Mouse (Mus musculus): ENCODE results near the gene Gemin4.
"Not testable (repeated sequence)": the region's sequence is repeated elsewhere in the genome, so short reads cannot be mapped to it uniquely, and the experiment has no call there.

Gemin4 gene

DNA sequence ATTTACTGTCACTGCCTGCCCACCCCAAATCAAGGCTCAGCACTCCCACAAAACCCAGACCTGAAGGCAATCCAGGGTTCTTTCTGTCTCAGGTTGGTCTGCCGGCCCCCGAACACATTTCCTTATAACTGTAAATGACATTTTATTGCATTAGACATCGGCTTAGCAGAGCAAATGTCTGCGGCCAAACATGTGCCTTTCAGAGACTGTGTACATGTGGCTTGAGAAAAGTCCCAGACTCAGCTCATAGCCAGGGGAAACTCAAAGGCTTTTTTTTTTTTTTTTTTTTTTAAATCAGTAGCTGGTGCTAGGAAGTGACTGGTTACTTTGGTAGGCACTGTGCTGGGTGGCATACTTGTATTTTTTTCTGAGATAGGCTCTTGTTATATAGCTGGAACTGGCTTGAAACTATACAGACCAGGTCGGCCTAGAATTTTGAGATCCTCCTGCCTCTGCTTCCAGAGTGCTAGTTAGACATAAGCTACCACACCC lies 1.4 kb downstream of the Gemin4 start:
- DNase-seq: no peak

DNA sequence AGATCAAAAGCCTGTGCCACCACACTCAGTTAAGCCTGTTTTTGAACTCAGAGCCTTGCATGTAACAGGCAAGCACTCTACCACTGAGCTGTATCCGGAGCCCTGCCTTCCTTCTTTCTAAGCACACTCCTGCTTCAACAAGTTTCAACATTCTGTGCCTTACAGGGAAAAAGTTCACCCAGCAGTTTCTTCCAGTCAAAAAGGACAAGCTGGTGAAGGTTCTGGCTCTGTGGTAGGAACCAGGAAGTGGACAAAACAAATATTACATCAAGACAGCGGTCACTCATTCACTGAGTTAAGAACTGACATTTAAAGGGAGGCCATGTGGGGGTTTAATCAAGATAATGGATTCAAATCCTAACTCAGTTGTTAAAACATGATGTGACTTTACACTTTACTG lies 2.5 kb downstream of the Gemin4 start:
- no peak for DNase-seq

DNA sequence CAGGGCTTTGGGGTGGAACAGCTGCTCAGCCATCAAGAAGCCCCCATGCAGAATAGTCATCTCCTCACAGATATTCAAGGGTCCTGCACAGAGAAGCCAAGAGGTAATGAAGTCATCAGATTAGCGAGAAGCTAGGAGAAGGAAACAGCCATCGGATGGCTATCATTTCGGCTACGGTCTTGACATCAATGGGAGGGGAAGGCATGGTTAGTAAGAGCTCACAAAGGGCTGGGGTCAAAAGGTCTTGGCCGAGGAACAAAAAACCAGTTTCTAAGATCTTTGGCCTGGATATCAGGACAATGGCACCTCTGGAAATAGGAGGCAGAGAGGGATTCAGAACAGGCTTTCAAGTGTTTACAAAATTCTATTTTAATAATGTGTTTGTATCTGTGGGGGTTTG lies 3.6 kb downstream of the Gemin4 start:
- no peak for DNase-seq

DNA sequence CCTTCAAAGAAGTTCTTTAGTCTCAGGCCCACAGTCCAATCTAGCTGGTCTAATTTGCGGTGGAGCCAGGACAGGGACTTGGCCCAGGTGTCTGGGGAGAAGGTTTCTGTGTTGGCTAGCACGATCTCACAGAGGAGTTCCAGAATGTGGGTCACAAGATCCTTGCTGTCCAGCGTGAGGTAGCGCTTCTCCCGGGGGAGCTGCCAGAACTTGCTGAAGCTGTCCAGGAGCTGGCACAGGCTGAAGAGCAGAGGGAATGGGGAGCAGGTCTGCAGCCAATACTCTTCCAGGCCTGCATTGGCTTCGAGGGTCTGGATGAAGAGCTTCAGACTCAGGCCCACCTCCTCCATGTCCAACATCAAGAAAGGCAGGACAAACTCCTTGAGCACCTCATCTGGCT lies 5.9 kb downstream of the Gemin4 start:
- not testable (repeated sequence) for DNase-seq

DNA sequence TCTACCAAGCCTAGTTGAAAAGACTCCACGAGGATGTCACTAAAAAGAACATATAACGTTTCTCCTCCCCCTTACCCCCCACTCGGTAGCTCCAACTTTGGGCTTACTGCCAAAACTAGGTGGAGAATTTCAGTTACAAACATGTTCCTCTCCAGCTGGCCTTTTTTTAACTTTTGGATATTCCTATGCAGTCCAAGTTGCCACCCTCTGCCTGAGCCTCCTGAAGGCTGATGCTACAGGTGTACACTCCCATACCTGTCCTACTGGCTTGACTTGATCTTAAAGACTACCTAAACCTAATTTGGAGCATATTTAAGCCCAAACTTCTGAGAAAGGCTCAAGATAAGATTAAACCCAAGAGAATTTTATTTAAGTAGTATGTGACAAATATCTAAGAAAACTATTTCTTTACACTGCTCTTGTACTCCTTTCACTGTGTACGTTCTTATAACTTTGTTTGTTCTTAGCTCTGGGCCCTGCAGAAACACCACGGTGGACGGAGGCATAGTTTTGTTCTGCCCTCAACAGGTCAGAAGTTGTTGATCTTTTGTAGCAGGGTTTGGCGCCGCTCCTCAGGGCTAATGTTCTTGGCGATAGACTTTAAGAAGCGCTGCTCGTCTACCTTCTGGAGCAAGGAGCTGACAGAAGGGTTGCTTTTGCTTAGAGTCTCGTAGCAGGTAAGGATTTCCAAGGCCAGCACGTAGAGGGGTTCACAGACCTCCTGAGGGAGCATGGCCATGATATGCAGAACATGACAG lies 7.1 kb downstream of the Gemin4 start:
- no peak for DNase-seq

DNA sequence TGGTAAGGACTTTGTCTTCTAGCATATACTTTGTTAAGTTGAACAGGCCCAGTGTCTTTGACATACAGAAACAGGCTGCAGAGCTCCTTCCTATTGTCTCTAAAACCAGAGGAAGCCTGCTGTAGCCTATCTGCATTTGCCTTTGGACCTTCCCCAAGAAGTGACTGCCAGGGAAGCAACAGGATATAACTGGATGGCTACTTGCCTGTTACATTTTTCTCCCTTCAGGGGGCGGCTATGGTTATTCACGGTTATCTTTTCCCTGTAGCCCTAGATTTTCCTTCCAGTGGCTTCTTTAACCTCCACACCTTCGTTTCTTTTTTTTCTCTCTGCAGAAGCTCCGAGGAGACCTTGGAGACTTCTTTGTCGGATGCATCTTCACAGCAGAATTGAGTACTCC lies 10.7 kb downstream of the Gemin4 start:
- no peak for DNase-seq

DNA sequence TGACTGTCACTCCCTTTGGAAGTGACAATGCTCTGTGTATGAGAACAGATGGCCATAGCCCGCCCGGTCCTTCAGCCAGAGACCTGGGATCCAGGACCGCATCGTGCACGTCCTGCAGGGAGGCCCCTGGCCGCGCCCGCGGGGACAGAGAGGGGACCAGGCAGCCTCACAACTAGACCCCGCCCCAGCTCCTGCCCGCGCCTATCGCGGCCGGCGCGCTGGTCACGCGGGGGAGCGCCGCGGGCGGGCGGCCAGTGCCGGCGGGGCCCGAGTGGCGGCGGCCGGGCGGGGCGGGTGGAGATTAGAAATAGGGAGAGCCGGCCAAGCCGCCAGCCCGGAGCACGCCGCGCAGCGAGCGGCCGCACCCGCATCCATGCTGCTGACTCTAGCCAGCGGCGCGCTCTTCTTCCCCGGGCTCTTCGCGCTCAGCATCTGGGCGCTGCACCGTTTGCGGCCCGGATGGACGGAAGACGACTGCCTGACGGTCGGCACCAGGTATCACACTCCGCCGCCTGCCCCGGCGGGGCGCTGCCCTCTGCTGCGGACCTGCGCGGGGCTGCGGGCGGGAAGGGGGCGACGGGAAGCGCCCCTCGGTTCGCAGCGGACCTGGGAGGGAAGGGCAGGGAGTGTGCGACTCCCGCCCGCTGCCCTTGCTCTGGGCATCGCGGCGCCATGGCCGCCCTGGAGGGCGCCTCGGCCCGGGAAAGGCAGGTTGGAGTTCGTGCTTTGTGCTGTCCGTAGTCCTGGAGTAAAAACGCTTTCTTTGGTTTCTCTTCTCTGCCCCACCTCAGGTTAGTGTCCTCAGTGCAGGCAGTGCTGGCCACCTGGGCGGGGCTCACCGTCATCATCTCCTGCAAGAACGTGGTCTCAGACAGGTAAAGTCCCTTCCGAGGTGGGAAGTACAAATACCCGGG lies 15.4 kb downstream of the Gemin4 start:
- peak; percentile 88 for DNase-seq

DNA sequence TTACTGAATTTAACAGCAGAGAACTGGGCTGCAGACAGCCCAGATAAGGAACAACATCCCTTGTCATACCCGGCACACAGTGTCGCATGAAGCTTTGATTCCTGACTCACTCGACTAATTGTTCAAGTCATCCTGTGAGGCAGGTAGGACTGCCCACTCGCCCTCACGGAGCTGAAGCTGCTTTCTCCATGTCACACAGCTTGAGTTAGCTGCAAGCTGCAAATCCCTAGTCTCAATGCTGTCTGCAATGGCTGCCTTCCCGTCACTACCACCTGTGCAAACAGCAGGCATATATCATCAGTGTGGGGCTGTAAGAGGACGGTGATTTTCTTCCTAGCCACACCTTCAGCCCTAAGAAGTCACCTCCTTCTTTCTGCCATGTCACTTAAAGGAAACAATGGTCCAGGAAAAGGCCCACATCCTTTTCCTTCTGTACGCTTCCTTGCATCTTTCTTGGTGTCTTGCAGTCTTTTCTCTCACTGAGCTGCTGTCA lies 20.4 kb downstream of the Gemin4 start:
- no peak for DNase-seq

DNA sequence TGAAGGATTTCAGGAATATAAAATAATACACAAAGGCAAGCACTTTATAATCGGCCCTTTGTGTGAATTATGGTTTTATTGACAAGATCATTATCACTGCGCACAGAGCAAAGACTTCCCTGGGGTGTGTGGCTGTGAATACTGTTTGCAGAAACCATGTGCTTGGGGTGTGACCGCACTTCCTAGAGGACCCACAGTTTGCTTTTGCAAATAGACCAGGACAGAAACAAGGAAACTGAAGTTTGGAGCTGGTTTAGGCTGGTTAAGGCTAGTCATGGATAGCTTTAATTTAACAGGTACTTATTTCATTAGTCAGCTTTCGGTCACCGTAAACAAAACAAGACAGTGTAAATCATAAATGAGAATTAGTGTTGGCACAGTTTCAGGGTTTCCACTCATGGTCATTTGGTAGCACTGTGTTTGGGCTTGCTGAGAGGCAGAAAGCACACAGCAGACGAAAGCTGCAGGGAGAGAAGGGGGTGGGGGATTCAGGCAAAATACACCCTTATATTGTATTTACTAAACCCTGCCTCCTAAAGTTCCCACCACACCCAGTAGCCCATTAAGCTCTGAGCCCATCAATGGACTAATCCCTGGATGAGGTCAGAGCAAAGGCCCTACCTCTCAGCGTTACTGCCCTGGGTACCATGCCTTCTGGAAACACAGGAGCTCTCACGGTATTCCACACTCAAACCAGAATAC lies 21.0 kb downstream of the Gemin4 start:
- DNase-seq: no peak

DNA sequence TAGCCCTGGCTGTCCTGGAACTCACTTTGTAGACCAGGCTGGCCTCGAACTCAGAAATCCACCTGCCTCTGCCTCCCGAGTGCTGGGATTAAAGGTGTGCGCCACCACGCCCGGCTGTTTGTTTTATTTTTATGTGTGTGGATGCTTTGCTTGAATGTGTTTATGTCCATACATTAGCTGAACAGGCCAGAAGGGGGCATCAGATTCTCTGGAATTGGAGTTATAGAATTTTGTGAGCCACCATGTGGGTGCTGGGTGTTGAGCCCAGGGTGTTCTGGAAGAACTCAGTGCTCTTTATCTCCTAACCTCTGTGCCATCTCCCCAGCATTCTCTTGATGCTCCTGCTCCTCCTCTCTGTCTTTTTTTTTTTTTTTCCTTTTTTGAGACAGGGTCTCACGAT lies 30.6 kb downstream of the Gemin4 start:
- no peak for DNase-seq

DNA sequence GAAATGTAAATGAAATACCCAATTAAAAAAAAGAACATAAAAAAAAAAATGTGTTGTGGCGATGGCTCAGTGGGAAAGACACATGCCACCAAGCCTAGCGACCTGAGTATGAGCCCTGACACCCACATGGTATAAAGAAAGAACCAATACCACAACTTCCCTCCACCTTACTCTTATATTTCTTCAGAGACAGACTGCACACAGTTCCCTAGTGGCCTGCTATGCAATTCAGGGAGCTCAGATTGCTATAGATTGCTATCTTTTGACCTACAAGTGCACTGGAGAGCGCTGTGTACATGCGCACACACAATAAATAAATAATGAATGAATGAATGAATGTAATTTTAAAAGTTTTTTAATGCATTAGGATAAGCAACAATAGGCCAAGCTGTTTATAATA lies 33.7 kb downstream of the Gemin4 start:
- DNase-seq: no peak

DNA sequence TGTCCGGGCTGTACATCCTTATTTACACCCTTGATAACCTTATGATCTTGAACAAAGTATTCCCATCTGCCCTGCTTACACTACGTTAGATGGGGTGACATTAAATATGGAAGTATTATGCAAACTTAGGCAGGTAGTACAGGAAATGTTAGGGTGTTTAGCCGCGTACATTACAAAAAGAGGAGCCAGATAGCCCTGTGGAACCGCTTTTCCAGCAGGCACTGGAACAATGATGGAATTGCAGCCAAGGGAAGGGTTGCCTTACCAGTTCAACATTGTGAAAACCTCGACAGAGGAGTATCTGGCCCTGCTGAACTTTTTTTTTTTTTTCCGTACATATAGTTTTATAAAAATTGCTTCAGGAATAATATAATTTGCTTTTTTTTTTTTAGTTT lies 37.3 kb downstream of the Gemin4 start:
- DNase-seq: no peak

DNA sequence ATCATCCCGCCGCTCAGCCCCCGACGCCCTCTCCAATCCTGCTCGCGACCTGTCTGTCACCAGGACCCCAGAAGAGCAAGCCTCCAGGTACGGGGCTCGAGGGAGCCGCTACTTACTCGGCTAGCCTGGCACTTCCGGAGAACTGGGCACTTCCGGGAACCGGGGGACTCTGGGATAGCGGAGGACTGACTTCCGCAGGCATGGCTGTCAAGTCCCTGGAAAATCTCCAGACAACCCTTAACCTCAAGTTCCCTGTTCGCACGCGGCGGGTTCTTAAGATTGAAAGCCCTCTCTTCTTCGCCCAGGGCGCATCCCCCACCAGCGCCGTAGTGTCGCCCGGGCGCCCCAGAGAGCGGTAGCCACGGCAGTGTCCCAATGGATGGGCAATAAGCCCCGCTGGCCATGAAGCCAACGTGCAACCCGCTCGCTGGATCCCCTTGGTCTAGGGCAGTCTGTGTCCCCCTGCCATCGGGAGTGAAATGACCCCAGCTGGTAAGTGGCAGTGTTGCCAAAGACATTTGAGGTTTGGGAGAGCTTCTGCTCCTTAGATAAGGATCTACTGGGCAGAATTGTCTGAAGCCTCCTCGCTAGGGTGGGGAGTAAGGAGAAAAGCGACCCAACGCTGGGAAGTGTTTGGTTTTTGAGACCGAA lies 37.8 kb downstream of the Gemin4 start, which contains the start of the genes Vps53 and Fam57a:
Gene Vps53, minus strand, starts transcription at position 153 of the 651 bp plus-strand sequence.
Gene Fam57a, plus strand, starts transcription at position 177 of the 651 bp plus-strand sequence.
- peak; percentile 94 for DNase-seq

DNA sequence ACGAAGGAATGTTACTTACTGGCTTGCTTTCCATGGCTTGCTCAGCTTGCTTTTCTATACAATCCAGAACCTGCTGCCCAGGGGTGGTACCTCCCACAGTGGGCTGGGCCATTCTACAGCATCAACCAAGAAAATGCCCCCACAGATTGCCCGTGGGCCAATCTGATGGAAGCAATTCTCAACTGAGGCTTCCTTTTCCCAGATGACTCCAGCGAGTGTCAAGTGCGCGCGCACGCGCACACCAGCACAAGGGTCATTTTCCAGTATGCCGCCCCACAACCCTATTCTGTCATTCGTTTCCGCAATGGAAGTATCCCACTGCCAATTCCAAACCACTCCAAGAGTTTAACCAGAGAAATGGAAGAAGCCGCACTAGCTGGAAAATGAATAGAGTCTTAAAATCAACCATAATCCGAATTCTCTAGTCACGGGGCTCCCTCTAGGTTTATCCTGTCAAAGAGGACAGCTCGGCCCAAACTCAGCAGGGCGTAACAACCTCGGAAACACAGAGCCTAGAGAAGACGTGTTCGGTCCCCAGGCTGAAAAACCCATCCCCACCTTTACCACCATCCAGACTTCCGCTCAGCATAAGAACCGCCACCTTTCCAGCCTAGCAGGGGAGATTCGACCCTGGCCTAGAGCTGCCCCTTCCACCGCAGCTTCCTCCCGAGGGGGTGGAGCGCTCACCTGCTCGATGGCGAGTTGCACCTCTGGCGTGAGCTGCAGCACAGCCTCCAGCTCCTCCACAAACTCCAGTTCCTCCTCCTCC lies 38.6 kb downstream of the Gemin4 start:
- DNase-seq: peak; percentile 45

DNA sequence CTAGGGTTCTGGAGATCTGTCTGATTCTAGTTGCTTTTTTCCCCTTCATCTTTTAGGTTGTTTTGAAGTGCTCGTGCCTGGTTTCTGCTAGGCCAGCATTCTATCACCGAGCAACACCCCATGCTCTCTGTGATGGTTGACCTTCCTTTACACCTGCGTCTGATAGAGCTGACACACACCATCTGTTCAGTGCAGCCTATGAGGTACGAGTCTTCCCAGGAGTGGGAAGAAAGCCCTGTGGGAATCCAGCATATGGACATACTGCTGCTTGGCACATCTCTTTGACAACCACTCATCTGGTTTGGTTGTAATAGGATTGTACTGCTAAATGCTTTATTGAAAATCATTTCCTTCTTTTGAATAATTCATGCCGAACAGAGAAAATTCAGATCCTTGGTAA lies 47.3 kb downstream of the Gemin4 start:
- DNase-seq: no peak

DNA sequence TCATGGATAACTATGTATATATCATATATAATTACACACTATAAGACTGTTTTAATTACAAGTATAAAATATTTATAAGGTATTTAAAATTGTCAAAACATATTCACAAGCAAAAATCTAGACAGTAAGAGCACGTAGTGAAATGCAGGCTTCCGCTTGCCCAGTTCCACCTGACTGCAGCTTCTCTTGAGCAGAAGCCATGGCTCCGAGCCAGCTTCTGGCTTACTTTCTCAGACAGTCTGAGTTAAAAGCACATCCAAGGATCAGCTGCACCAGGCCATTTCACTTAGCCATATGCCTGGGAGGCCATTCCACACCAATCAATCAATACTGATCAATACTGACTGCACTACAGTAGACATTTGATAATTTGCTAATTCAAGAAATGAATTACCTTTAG lies 48.5 kb downstream of the Gemin4 start:
- peak; percentile 69 for DNase-seq

DNA sequence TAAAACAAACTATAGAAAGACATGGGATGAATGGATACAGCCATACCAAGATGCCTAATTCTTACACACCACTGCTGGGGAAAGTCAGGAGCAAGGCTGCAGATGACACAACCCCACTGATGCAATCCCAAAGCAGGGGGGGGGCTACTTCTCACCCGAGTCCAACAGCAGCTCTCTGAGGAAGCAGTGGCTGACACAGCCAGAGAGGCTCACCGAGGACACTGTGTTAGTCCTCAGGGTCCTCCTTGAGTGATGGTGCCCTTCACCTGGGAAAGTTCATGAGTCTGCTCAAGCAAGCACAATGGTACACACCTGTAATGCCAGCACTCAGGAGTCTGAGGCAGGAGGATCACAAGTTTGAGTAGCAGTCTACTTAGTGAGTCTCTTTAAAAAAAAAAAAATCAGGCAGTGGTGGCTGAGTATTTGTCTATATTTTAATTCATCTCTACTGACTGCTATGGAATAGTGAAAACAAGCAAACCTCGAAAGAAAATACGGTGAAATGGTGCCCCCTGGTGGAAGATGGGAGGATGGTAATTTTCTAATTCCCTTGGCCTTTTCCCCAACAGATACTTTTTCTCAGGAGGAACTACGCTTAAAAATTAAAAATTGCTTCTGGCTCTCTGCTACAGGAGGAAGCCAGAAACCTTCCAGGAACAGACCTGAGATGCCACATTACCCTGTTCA lies 50.2 kb downstream of the Gemin4 start:
- DNase-seq: peak; percentile 73

DNA sequence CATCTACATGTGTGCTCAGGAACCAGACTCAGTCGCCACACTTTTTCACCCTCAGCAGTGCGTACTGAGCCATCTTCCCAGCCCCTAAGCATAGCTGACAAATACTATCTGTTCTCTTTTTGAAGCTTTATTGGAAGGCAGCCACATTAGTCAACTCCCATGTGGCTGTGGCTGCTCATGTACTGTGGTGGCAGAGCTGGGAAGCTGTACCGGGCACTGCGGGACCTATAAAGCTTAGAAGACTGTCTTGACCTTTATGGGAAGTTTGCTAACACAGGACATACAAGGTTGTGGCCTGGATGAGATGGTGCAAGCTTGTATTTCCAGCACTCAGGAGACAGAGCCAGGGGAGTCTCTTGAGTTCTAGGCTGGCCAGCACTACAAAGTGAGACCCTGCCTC lies 50.8 kb downstream of the Gemin4 start:
- DNase-seq: no peak

Measured in kidney, adult 18-20 months (tissue).